Mouse (Mus musculus): ENCODE measurements around the gene Tbc1d21.

The Tbc1d21 gene

GRCm38 (mm10) chr9:58345963-58346362 lies 24.3 kb downstream of the Tbc1d21 start:
- in situ Hi-C loops (cut with MboI, MseI), result no loop called here

- in situ Hi-C loops (cut with MboI, MseI), result no loop called here
Measured at GRCm38 (mm10) chr9:58341795-58342194, 28.5 kb downstream of the Tbc1d21 start.

- in situ Hi-C loops (cut with MboI, MseI), result no loop called here
Measured at GRCm38 (mm10) chr9:58336650-58337281, 33.5 kb downstream of the Tbc1d21 start.

GRCm38 (mm10) chr9:58331276-58331675 lies 39.0 kb downstream of the Tbc1d21 start:
- in situ Hi-C loops (cut with MboI, MseI), result no loop called here

GRCm38 (mm10) chr9:58330293-58330692 lies 40.0 kb downstream of the Tbc1d21 start:
- in situ Hi-C loops (cut with MboI, MseI), result no loop called here

GRCm38 (mm10) chr9:58327382-58327781 lies 42.9 kb downstream of the Tbc1d21 start:
- in situ Hi-C loops (cut with MboI, MseI), result no loop called here

- in situ Hi-C loops (cut with MboI, MseI), result no loop called here
Measured at GRCm38 (mm10) chr9:58326477-58327180, 43.6 kb downstream of the Tbc1d21 start.

- in situ Hi-C loops (cut with MboI, MseI), result no loop called here
Measured at GRCm38 (mm10) chr9:58321681-58322080, 48.6 kb downstream of the Tbc1d21 start.

- in situ Hi-C loops (cut with MboI, MseI), result no loop called here
Measured at GRCm38 (mm10) chr9:58318317-58318716, 51.9 kb downstream of the Tbc1d21 start.

GRCm38 (mm10) chr9:58317381-58317780 lies 52.9 kb downstream of the Tbc1d21 start:
- in situ Hi-C loops (cut with MboI, MseI), result no loop called here

- in situ Hi-C loops (cut with MboI, MseI), result no loop called here
Measured at GRCm38 (mm10) chr9:58316784-58317183, 53.5 kb downstream of the Tbc1d21 start.

GRCm38 (mm10) chr9:58315850-58316249 lies 54.4 kb downstream of the Tbc1d21 start:
- in situ Hi-C loops (cut with MboI, MseI), result no loop called here

- in situ Hi-C loops (cut with MboI, MseI), result no loop called here
Measured at GRCm38 (mm10) chr9:58314682-58315360, 55.4 kb downstream of the Tbc1d21 start.

GRCm38 (mm10) chr9:58312944-58313359 lies 57.3 kb downstream of the Tbc1d21 start, which contains the start of gene Loxl1:
TSS of gene Loxl1 (minus strand) at chr9:58313186.
- in situ Hi-C loops (cut with MboI, MseI), result no loop called here

GRCm38 (mm10) chr9:58312196-58312943 lies 57.9 kb downstream of the Tbc1d21 start:
- in situ Hi-C loops (cut with MboI, MseI), result no loop called here

- in situ Hi-C loops (cut with MboI, MseI), result no loop called here
Measured at GRCm38 (mm10) chr9:58311191-58311910, 58.9 kb downstream of the Tbc1d21 start.

GRCm38 (mm10) chr9:58310043-58310660 lies 60.1 kb downstream of the Tbc1d21 start:
- in situ Hi-C loops (cut with MboI, MseI), result no loop called here
